Mouse (Mus musculus) MEL (cell line): Measurements from ENCODE around the gene Erbb2. TPM values are rescaled to one million over a fixed set of nuclear protein-coding genes. Genes with fewer than 3 reads are reported as not detected.

Experiments
- DNase-seq: peaks from one replicate; pipeline ENCODE4 v3.0.0; 2011; ENCODE audit warnings: low read depth, low spot score
- H3K27ac ChIP-seq: 2 replicates; pipeline ENCODE4 v1.5.1; 2012; ENCODE audit warnings: low read depth, mild to moderate bottlenecking, control low read depth, low read length, moderate library complexity; ENCODE audit not compliant: control insufficient read depth
- H3K27me3 ChIP-seq, 2 experiments: fragments of 150-350 bp in 1 of 2; sonication (generic) in 1 of 2; 2 replicates each; pipeline ENCODE4 v1.6.1; 2012; ENCODE audit warnings: low read length in 2 of 2, mild to moderate bottlenecking in 2 of 2, improper control_type of control experiment in 1 of 2, moderate library complexity in 1 of 2; ENCODE audit not compliant: insufficient read depth in 2 of 2, control insufficient read depth in 1 of 2
- H3K36me3 ChIP-seq, 2 experiments: 2 replicates each; pipeline ENCODE4 v1.6.1; 2012 to 2014; ENCODE audit warnings: low read length in 2 of 2, improper control_type of control experiment in 1 of 2, inconsistent platforms in 1 of 2, mild to moderate bottlenecking in 1 of 2; ENCODE audit not compliant: insufficient read depth in 2 of 2, control insufficient read depth in 1 of 2
- H3K4me1 ChIP-seq, 2 experiments: fragments of 150-350 bp in 1 of 2; sonication (generic) in 1 of 2; 2 replicates each; pipeline ENCODE4 v1.6.1; 2012; ENCODE audit warnings: low read length in 2 of 2, improper control_type of control experiment in 1 of 2, mild to moderate bottlenecking in 1 of 2; ENCODE audit not compliant: insufficient read depth in 2 of 2, control insufficient read depth in 1 of 2
- H3K4me3 ChIP-seq, 2 experiments: fragments of 150-350 bp in 1 of 2; sonication (generic) in 1 of 2; 2 replicates each; pipeline ENCODE4 v1.5.1; 2012; ENCODE audit warnings: low read depth in 2 of 2, low read length in 2 of 2, mild to moderate bottlenecking in 2 of 2, moderate library complexity in 2 of 2, control low read depth in 1 of 2, improper control_type of control experiment in 1 of 2; ENCODE audit not compliant: control insufficient read depth in 1 of 2, insufficient read depth in 1 of 2
- H3K79me2 ChIP-seq: 2 replicates; pipeline ENCODE4 v1.6.1; 2012; ENCODE audit warnings: mild to moderate bottlenecking, low read length, moderate library complexity; ENCODE audit not compliant: control insufficient read depth, poor library complexity, insufficient read depth
- H3K9ac ChIP-seq: 2 replicates; pipeline ENCODE4 v1.6.1; 2012; ENCODE audit warnings: low read depth, mild to moderate bottlenecking, control low read depth, low read length, moderate library complexity; ENCODE audit not compliant: control insufficient read depth, poor library complexity, severe bottlenecking
- H3K9me3 ChIP-seq: fragments of 150-350 bp; sonication (generic); replicated peaks from 2 replicates; pipeline ENCODE4 v1.6.1; 2012; ENCODE audit warnings: mild to moderate bottlenecking, low read length, improper control_type of control experiment, moderate library complexity; ENCODE audit not compliant: insufficient read depth
- BHLHE40 ChIP-seq: IDR thresholded peaks from 2 replicates; pipeline ENCODE4 v1.6.1; 2012; ENCODE audit warnings: low read depth, mild to moderate bottlenecking, inconsistent platforms, low read length, improper control_type of control experiment, borderline replicate concordance
- CHD1 ChIP-seq: IDR thresholded peaks from 2 replicates; pipeline ENCODE4 v1.6.1; 2012; ENCODE audit warnings: low read depth, mild to moderate bottlenecking, inconsistent platforms, low read length, improper control_type of control experiment
- CHD2 ChIP-seq: IDR thresholded peaks from 2 replicates; pipeline ENCODE4 v1.6.1; 2011; ENCODE audit warnings: low read length, improper control_type of control experiment
- CTCF ChIP-seq, 3 experiments: IDR thresholded peaks in 2 of 3; conservative IDR thresholded peaks in 1 of 3; 2 replicates each; pipeline ENCODE4 v1.5.1; 2011 to 2012; ENCODE audit warnings: low read length in 3 of 3, low read depth in 2 of 3, mild to moderate bottlenecking in 2 of 3, improper control_type of control experiment in 1 of 3, inconsistent platforms in 1 of 3, mixed read lengths in 1 of 3, moderate library complexity in 1 of 3; ENCODE audit not compliant: control insufficient read depth in 1 of 3, insufficient read depth in 1 of 3, poor library complexity in 1 of 3, severe bottlenecking in 1 of 3
- EP300 ChIP-seq, 2 experiments: IDR thresholded peaks; 2 replicates each; pipeline ENCODE4 v1.6.1; 2011; ENCODE audit warnings: improper control_type of control experiment in 2 of 2, low read length in 2 of 2, low read depth in 1 of 2, mild to moderate bottlenecking in 1 of 2
- GABPA ChIP-seq: IDR thresholded peaks from 2 replicates; pipeline ENCODE4 v1.6.1; 2012; ENCODE audit warnings: low read depth, mild to moderate bottlenecking, inconsistent platforms, low read length, improper control_type of control experiment, moderate library complexity
- MAX ChIP-seq: IDR thresholded peaks from 2 replicates; pipeline ENCODE4 v1.6.1; 2011; ENCODE audit warnings: low read length, improper control_type of control experiment
- MEF2A ChIP-seq: IDR thresholded peaks from 2 replicates; pipeline ENCODE4 v1.6.1; 2014; ENCODE audit warnings: low read depth, mild to moderate bottlenecking, inconsistent platforms, low read length, improper control_type of control experiment; ENCODE audit not compliant: poor library complexity, insufficient replicate concordance, severe bottlenecking; ENCODE audit errors: extremely low read depth
- MXI1 ChIP-seq: IDR thresholded peaks from 2 replicates; pipeline ENCODE4 v1.6.1; 2011; ENCODE audit warnings: mild to moderate bottlenecking, low read depth, low read length, improper control_type of control experiment
- NRF1 ChIP-seq: IDR thresholded peaks from 2 replicates; pipeline ENCODE4 v1.6.1; 2014; ENCODE audit warnings: low read depth, mild to moderate bottlenecking, inconsistent platforms, low read length, improper control_type of control experiment, moderate library complexity; ENCODE audit not compliant: poor library complexity, insufficient read depth, severe bottlenecking
- POLR2A ChIP-seq, 2 experiments: IDR thresholded peaks; 2 replicates each; pipeline ENCODE4 v1.6.1; 2011 to 2012; ENCODE audit warnings: low read length in 2 of 2, mild to moderate bottlenecking in 2 of 2, control low read depth in 1 of 2, improper control_type of control experiment in 1 of 2, low read depth in 1 of 2, moderate library complexity in 1 of 2; ENCODE audit not compliant: control insufficient read depth in 1 of 2, insufficient read depth in 1 of 2, poor library complexity in 1 of 2
- RAD21 ChIP-seq: IDR thresholded peaks from 2 replicates; pipeline ENCODE4 v1.6.1; 2011; ENCODE audit warnings: mild to moderate bottlenecking, low read depth, low read length, improper control_type of control experiment
- RCOR1 ChIP-seq: IDR thresholded peaks from 2 replicates; pipeline ENCODE4 v1.6.1; 2012; ENCODE audit warnings: low read depth, mild to moderate bottlenecking, inconsistent platforms, low read length, improper control_type of control experiment
- SIN3A ChIP-seq: IDR thresholded peaks from 2 replicates; pipeline ENCODE4 v1.6.1; 2012; ENCODE audit warnings: low read length, improper control_type of control experiment, inconsistent platforms
- TCF12 ChIP-seq: IDR thresholded peaks from 2 replicates; pipeline ENCODE4 v1.6.1; 2014; ENCODE audit warnings: low read depth, mild to moderate bottlenecking, inconsistent platforms, low read length, improper control_type of control experiment, moderate library complexity
- USF1 ChIP-seq: IDR thresholded peaks from 2 replicates; pipeline ENCODE4 v1.6.1; 2014; ENCODE audit warnings: low read depth, mild to moderate bottlenecking, inconsistent platforms, low read length, improper control_type of control experiment, moderate library complexity
- polyA plus RNA-seq, 2 experiments: library from polyadenylated mRNA; stranded (reverse) in 1 of 2; unstranded in 1 of 2; fragments of >175 nt in 1 of 2; fragments of >200 nt in 1 of 2; gene quantifications; 2 replicates each; pipeline versions ENCODE4 v1.2.1 to v1.2.4; 2012; ENCODE audit warnings: low replicate concordance in 2 of 2, low read depth in 1 of 2; ENCODE audit not compliant: insufficient read length in 2 of 2, insufficient read depth in 1 of 2, missing spikeins in 1 of 2
- total RNA-seq: library from RNA; depleted of rRNA; stranded (reverse); fragments of 300-350 nt; gene quantifications from 2 replicates; pipeline ENCODE4 v1.2.3, GENCODE M21; 2012

The Erbb2 gene
- total and polyA plus RNA-seq, 3 experiments: not detected

DNA sequence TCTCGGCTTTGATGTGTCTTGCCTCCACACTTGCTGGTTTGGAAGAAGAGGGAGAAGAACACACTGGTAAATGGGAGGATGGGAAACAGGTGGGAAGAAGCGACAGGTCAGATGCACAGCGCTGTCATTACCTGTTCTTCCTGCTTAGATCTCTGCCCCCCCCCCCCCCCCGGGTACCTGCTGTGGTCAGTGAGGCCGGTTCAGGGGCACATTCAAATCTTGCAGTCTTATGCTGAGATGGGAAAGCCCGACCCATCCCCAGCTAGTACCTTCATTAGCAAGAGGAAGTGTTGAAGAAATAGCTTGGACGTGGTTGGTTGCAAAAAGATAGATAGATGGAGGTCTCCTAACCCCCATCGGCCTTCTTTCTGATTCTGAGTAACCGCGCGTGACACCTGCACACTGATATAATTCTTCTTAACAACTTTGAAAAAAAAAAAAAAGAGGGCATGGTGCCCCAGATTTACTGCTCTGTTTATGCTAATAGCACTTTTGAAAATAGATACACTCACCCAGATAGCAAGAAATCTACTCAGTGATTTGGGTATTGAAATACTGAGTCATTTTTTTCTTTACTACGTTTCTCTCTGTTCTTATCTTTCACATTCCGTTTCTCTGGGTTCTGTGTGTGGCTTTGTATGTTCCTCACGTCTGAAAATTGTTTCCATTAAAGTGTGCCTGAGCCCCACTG lies 64.9 kb downstream of the Erbb2 start:
- no peaks in the 10 kb centered on the region for H3K9me3 ChIP-seq
- TF ChIP-seq POLR2A (IDR thresholded peaks at IDR 0.05; ENCODE audit: control insufficient read depth in 1 of 2, insufficient read depth in 1 of 2, low read depth in 1 of 2, low read length in 2 of 2, poor library complexity in 1 of 2) (no peak), BHLHE40 (no peak), NRF1 (no peak), CHD2 (no peak), MEF2A (no peak), MAX (no peak), EP300 (IDR thresholded peaks at IDR 0.05; ENCODE audit: low read depth in 1 of 2, low read length in 2 of 2) (no peak), TCF12 (no peak), USF1 (no peak), GABPA (no peak), MXI1 (no peak), CHD1 (no peak), RAD21 (no peak), SIN3A (no peak), CTCF (IDR thresholded peaks at IDR 0.05 in 2 of 3, conservative IDR thresholded peaks at IDR 0.05 in 1 of 3; ENCODE audit: control insufficient read depth in 1 of 3, insufficient read depth in 1 of 3, low read depth in 2 of 3, low read length in 3 of 3, poor library complexity in 1 of 3, severe bottlenecking in 1 of 3) (no peak)
- TF ChIP-seq, all 39 proteins: peak for 0
- Histone ChIP-seq H3K4me1 (no peaks in the 10 kb centered on the region), H3K9ac (no peak overlapping the region), H3K4me3 (no peak overlapping the region), H3K27ac (no peak overlapping the region), H3K27me3 (peaks cover 16 to 22% of the 10 kb centered on the region in 2 experiments), H3K79me2 (no peaks in the 10 kb centered on the region), H3K36me3 (no peaks in the 10 kb centered on the region)
- no peak for DNase-seq

GRCm38 (mm10) chr11:98479026-98479939 lies 67.0 kb downstream of the Erbb2 start:
- H3K9ac ChIP-seq: no peak overlapping the region
- DNase-seq: no peak

More at GRCm38 (mm10) chr11:98479026-98479939, 67.0 kb downstream of the Erbb2 start:
- Histone ChIP-seq H3K79me2 (no peaks in the 10 kb centered on the region), H3K27me3 (peaks cover 17 to 23% of the 10 kb centered on the region in 2 experiments), H3K4me1 (no peaks in the 10 kb centered on the region), H3K27ac (no peak overlapping the region), H3K9me3 (no peaks in the 10 kb centered on the region), H3K36me3 (no peaks in the 10 kb centered on the region), H3K4me3 (no peak overlapping the region)
- no peak for TF ChIP-seq RCOR1
- TF ChIP-seq USF1: peak; percentile 74
- peak; percentile 34; the same call in 1 of the 2 replicates for TF ChIP-seq MAX
